Mouse (Mus musculus) c-Kit-positive CD71-positive TER-119-negative erythroid progenitor cells, embryonic 14.5 days (primary cell): ENCODE results near the gene Ano1.

ENCODE experiments used
- DNase-seq: peaks from one replicate; pipeline ENCODE4 v3.0.0-alpha.2; 2013; ENCODE audit warnings: low read depth

The Ano1 gene

DNA sequence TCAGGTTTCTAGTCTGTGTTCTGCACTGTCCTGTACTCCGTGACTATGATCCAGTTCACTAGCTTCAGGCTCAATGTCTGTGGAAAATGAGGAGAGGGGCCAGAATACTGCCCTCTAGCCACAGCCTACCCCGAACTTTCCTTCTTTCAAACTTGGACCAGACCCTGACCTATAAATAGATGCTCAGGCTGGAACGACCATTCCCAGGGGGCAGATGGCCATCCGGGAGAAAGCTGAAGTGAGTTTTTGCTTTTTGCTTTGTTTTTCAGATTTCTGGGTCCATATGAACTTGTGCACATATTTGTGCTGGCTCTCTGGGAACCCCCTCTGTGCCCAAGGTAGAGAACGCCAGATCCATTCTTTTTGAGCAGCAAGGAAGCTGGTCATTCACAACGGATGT is 116.9 kb downstream of the Ano1 start:
- no peak for DNase-seq

- DNase-seq: no peak
Observed at GRCm38 (mm10) chr7:144634450-144634849, 117.3 kb downstream of the Ano1 start.

- DNase-seq: no peak
Observed at GRCm38 (mm10) chr7:144632321-144632720, 119.5 kb downstream of the Ano1 start.

GRCm38 (mm10) chr7:144630622-144631021 is 121.2 kb downstream of the Ano1 start:
- DNase-seq: no peak

- DNase-seq: no peak
Observed at GRCm38 (mm10) chr7:144628334-144628915, 123.3 kb downstream of the Ano1 start.

GRCm38 (mm10) chr7:144627606-144628333 is 124.0 kb downstream of the Ano1 start:
- DNase-seq: no peak

- DNase-seq: no peak
Observed at GRCm38 (mm10) chr7:144626042-144626441, 125.7 kb downstream of the Ano1 start.

GRCm38 (mm10) chr7:144620721-144621681 is 130.8 kb downstream of the Ano1 start:
- no peak for DNase-seq

- no peak for DNase-seq
Observed at GRCm38 (mm10) chr7:144620315-144620714, 131.5 kb downstream of the Ano1 start.

- DNase-seq: no peak
Observed at GRCm38 (mm10) chr7:144615343-144615742, 136.4 kb downstream of the Ano1 start.

- DNase-seq: no peak
Observed at GRCm38 (mm10) chr7:144612829-144613228, 138.9 kb downstream of the Ano1 start.

DNA sequence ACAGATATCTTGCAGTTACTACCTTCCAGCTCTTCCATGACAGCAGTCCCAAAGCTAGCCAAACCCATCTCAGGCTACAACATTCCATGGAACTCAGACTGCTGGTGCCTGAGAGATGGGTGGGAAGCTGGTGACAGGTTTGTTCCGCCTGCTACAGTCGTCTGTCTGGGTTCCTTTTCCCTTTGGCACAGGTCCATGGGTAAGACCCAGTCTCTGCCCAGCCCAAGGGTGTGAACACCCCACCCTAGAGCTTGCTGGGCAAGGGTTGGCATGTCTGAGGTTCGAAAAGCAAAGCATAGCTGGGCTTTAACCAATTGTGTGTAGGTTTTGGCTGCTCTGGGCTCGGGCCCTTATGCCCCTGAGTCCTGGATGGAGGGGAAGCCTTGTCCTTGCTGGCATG is 139.4 kb downstream of the Ano1 start:
- DNase-seq: no peak

DNA sequence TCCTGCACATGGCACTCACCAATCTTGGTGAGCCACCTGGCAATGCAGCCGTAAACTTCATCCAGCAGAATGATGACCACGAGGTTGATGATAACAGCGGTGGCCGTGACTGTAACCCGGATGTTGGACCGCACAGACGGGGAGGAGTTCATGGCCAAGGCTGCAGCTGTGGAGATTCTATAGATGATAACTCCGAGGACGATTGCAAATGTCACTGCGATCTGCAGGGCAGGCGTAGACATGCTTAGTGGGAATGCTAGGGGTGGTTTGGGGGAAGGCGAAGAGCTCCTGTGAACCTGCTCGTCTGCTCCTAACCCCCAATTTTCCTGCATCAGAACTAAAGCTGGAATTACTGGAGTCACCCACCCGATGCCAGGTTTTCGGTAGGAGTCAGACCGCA is 140.2 kb downstream of the Ano1 start:
- DNase-seq: no peak

- no peak for DNase-seq
Observed at GRCm38 (mm10) chr7:144609568-144609967, 142.2 kb downstream of the Ano1 start.

- no peak for DNase-seq
Observed at GRCm38 (mm10) chr7:144607862-144608261, 143.9 kb downstream of the Ano1 start.

- DNase-seq: no peak
Observed at GRCm38 (mm10) chr7:144604735-144605134, 147.0 kb downstream of the Ano1 start.

DNA sequence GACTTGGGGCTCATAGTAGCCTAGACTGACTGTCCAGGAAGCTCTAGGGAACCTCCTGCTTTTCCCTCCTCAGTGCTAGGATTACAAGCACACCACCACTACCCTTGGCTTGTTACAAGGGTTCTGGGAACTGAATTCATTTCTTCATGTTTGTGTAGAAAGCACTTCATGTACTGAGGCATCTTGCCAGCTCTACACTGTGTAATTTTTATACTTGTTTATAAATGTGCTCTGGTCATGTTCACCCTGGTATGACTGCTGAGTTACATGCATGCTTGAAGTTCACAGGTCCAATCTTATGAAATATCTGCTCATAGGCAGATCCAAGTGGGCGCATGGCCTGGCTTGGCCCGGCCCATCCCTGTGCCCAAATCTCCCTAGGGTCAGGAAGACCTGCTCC is 147.5 kb downstream of the Ano1 start:
- DNase-seq: no peak

- DNase-seq: no peak
Observed at GRCm38 (mm10) chr7:144600333-144600900, 151.4 kb downstream of the Ano1 start.

- no peak for DNase-seq
Observed at GRCm38 (mm10) chr7:144589508-144589907, 162.3 kb downstream of the Ano1 start.

DNA sequence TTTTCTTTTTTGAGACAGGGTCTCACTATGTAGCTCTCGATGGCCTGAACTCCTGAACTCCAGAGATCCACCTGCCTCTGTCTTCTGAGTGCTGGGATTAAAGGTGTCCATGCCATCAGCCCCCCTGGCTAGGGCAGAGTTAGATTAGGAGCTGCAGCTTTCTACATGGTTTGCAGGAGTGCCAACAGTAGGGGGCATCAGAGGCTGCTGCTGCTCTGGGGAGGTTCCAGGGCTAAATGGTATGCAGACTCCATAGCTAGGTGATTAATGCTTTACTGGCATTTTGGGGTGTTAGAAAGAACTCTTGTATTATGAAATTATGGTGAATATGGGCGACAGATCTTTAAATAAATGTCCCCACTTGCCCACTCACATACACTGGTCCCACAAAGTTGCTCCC is 164.5 kb downstream of the Ano1 start:
- DNase-seq: no peak

DNA sequence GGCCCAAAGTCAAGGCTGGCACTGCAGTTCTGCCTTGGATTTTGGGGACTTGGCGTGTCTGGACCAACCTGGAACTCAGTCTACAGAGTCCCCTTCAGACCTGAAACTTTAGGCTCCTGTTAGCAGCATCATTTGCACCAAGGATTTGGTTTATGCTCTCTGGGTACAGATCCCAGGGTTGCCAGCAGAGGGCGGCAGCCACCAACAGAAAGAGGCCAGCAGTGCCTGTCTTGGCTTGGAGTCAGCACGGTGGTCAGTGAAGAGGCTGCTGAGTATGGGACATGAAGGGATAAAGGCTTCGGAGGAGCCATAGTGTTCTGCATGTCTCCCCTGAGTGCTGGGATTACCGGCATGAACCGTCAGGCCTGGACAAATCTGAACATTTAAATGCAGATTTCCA is 166.1 kb downstream of the Ano1 start:
- DNase-seq: peak; percentile 31

- DNase-seq: peak; percentile 40
Observed at GRCm38 (mm10) chr7:144583619-144584018, 168.2 kb downstream of the Ano1 start.
